Mouse (Mus musculus) forebrain, postnatal 0 days (tissue): ENCODE data around the gene Mtx3. TPM values are rescaled to one million over a fixed set of nuclear protein-coding genes. Genes with fewer than 3 reads are reported as not detected.

Experiments used
- ATAC-seq: fragments of 200-750 bp; cut with Nextera tagmentation; 2 replicates; pipeline ENCODE4 v1.8.0; 2017; ENCODE audit warnings: mild to moderate bottlenecking, moderate library complexity
- DNase-seq: peaks from one replicate; pipeline ENCODE4 v3.0.0-alpha.2; 2015
- H3K27ac ChIP-seq: fragments of 300-500 bp; sonication (generic); 2 replicates; pipeline ENCODE4 v1.5.1; 2014; ENCODE audit warnings: low read depth, mild to moderate bottlenecking, antibody characterized with exemption, low read length, moderate library complexity, mixed read lengths
- H3K27me3 ChIP-seq: fragments of 300-500 bp; sonication (generic); 2 replicates; pipeline ENCODE4 v1.6.1; 2014; ENCODE audit warnings: mild to moderate bottlenecking, low read length, mixed read lengths; ENCODE audit not compliant: insufficient read depth
- H3K36me3 ChIP-seq: fragments of 300-500 bp; sonication (generic); 2 replicates; pipeline ENCODE4 v1.6.1; 2014; ENCODE audit warnings: mild to moderate bottlenecking, moderate library complexity; ENCODE audit not compliant: insufficient read depth
- H3K4me1 ChIP-seq: fragments of 300-500 bp; sonication (generic); 2 replicates; pipeline ENCODE4 v1.6.1; 2014; ENCODE audit warnings: antibody characterized with exemption; ENCODE audit not compliant: insufficient read depth
- H3K4me2 ChIP-seq: fragments of 300-500 bp; sonication (generic); 2 replicates; pipeline ENCODE4 v1.6.1; 2014; ENCODE audit warnings: low read depth, mild to moderate bottlenecking, moderate library complexity
- H3K4me3 ChIP-seq: fragments of 300-500 bp; sonication (generic); 2 replicates; pipeline ENCODE4 v1.5.1; 2014; ENCODE audit warnings: low read depth, low read length, mixed read lengths
- H3K9ac ChIP-seq: fragments of 300-500 bp; sonication (generic); 2 replicates; pipeline ENCODE4 v1.6.1; 2014; ENCODE audit warnings: mild to moderate bottlenecking
- H3K9me3 ChIP-seq: fragments of 300-500 bp; sonication (generic); 2 replicates; pipeline ENCODE4 v1.6.1; 2016; ENCODE audit warnings: low read length
- CTCF ChIP-seq: sonication (generic); IDR thresholded peaks from 2 replicates; pipeline ENCODE4 v1.5.1; 2016; ENCODE audit warnings: antibody characterized with exemption, control low read depth, low read depth
- WGBS: fragments of 180-500 bp; shearing (Covaris S2); extraction: QIAGEN DNeasy Blood & Tissue Kit; methylation state at CpG from one replicate; pipeline ENCODE4 v1.1.7; 2014; 5-methylcytosine and 5-hydroxymethylcytosine counted together
- polyA plus RNA-seq: library from polyadenylated mRNA; unstranded; fragments of >200 nt; fragmentation: Nextera tagmentation; extraction: Ambion mirVana; gene quantifications from 2 replicates; pipeline ENCODE4 v1.2.1, GENCODE M21; 2015
- total RNA-seq: library from RNA; depleted of rRNA; stranded (reverse); fragments of >200 nt; gene quantifications from 2 replicates; pipeline ENCODE4 v1.2.3, GENCODE M21; 2014

Mtx3 gene
- total and polyA plus RNA-seq, 2 experiments from 2014 or later, result 2.5 to 23.8 TPM

- H3K27me3 ChIP-seq, result no peaks in the 10 kb centered on the region
- DNase-seq (no peak), ATAC-seq (no peak)
- H3K36me3 ChIP-seq, result no peaks in the 10 kb centered on the region
- H3K9me3 ChIP-seq, result no peaks in the 10 kb centered on the region
- no peak overlapping the region for H3K4me3 ChIP-seq
- no peak overlapping the region for H3K9ac ChIP-seq
- no peak overlapping the region for H3K4me2 ChIP-seq
- TF ChIP-seq CTCF, result no peak
- H3K4me1 ChIP-seq, result no peaks in the 10 kb centered on the region
- WGBS, result 83% methylated on average over 9 of the region's 9 CpGs
- no peak overlapping the region for H3K27ac ChIP-seq
These were observed 37.9 kb downstream of the Mtx3 start for GRCm38 (mm10) chr13:92882271-92882985.

DNA sequence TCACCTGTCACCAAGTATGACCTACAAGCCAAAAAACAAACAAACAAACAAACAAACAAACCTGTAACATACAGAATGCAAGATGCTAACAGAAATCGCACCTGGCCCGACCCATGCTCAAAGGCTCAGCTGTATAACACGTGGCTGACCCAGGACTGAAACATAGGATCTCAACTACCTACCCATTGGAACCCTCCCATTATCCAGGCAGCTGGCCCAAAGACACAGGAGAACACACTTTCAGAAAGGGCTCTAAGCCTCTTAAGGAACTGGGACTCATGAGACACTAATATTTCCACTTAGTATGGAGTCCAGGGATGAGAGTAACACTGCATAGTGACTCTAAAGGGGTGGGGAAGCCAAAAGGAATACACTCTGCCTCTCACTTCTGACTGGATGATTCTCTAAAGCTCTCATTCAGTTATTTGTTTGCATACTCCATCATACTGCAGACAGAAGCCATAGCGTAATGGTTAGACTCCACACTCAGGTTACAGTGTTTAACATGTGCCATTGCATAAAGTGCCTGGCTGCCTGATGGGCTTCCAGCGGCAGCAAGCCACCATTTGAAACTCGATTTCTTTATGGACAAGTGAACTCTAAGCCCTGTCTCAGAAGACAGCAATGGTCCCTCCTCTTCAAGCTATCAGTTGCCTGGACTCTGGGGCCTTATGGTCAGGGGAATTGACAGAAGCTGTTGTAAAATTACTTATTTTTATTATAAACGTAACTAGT is 38.6 kb downstream of the Mtx3 start:
- 86% methylated on average over 7 of the region's 7 CpGs for WGBS
- DNase-seq (no peak), ATAC-seq (no peak)
- Histone ChIP-seq H3K4me1 (no peaks in the 10 kb centered on the region), H3K4me3 (no peak overlapping the region), H3K4me2 (no peak overlapping the region), H3K36me3 (no peaks in the 10 kb centered on the region), H3K9ac (no peak overlapping the region), H3K9me3 (no peaks in the 10 kb centered on the region), H3K27ac (no peak overlapping the region), H3K27me3 (no peaks in the 10 kb centered on the region)
- TF ChIP-seq CTCF, result no peak

GRCm38 (mm10) chr13:92884206-92884605 is 39.6 kb downstream of the Mtx3 start:
- no peak overlapping the region for H3K4me2 ChIP-seq
- H3K36me3 ChIP-seq, result no peaks in the 10 kb centered on the region
- no peaks in the 10 kb centered on the region for H3K9me3 ChIP-seq
- ATAC-seq (no peak), DNase-seq (no peak)
- H3K9ac ChIP-seq, result no peak overlapping the region
- 94% methylated on average over 1 of the region's 1 CpGs for WGBS
- no peak overlapping the region for H3K4me3 ChIP-seq
- no peaks in the 10 kb centered on the region for H3K4me1 ChIP-seq
- TF ChIP-seq CTCF, result no peak
- H3K27ac ChIP-seq, result no peak overlapping the region
- no peaks in the 10 kb centered on the region for H3K27me3 ChIP-seq

GRCm38 (mm10) chr13:92884930-92885329 is 40.4 kb downstream of the Mtx3 start:
- H3K9me3 ChIP-seq, result no peaks in the 10 kb centered on the region
- no peak for ATAC-seq
- no peak overlapping the region for H3K4me2 ChIP-seq
- no peak for TF ChIP-seq CTCF
- DNase-seq, result no peak
- no peak overlapping the region for H3K27ac ChIP-seq
- no peak overlapping the region for H3K4me3 ChIP-seq
- H3K9ac ChIP-seq, result no peak overlapping the region
- WGBS, result 83% methylated on average over 1 of the region's 1 CpGs
- no peaks in the 10 kb centered on the region for H3K27me3 ChIP-seq
- H3K4me1 ChIP-seq, result no peaks in the 10 kb centered on the region
- no peaks in the 10 kb centered on the region for H3K36me3 ChIP-seq

- Histone ChIP-seq H3K4me1 (no peaks in the 10 kb centered on the region), H3K36me3 (no peaks in the 10 kb centered on the region), H3K27me3 (no peaks in the 10 kb centered on the region), H3K9me3 (no peaks in the 10 kb centered on the region), H3K4me2 (no peak overlapping the region), H3K27ac (no peak overlapping the region), H3K4me3 (no peak overlapping the region), H3K9ac (no peak overlapping the region)
- ATAC-seq, result no peak
- DNase-seq, result no peak
- WGBS, result 94% methylated on average over 6 of the region's 6 CpGs
- TF ChIP-seq CTCF, result no peak
These were observed 54.5 kb downstream of the Mtx3 start for GRCm38 (mm10) chr13:92899087-92899486.

GRCm38 (mm10) chr13:92903291-92903690 is 58.7 kb downstream of the Mtx3 start:
- Histone ChIP-seq H3K27ac (no peak overlapping the region), H3K9me3 (no peaks in the 10 kb centered on the region), H3K36me3 (no peaks in the 10 kb centered on the region), H3K4me3 (no peak overlapping the region), H3K9ac (no peak overlapping the region), H3K27me3 (no peaks in the 10 kb centered on the region), H3K4me2 (no peak overlapping the region), H3K4me1 (no peaks in the 10 kb centered on the region)
- 64% methylated on average over 4 of the region's 4 CpGs for WGBS
- no peak for TF ChIP-seq CTCF
- ATAC-seq (no peak), DNase-seq (no peak)

DNA sequence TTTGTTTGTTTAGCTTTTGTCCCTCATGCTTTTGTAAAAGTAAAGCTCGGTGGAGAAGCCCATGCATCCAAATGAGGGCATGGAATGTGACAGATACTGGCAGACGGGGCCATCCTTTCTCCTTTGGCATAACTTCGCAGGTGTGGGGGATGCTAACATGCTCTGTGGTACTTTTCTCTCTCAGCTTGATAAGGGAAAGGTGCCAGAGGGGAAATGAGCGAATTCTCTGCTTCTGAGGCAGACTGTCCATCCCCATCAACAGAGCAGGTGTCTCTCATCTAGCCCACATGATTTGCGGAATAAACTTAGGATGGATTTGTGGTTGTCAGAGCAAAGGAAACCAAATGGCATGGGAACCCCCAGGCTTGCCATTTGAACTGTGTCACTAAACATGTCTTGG is 61.4 kb downstream of the Mtx3 start:
- Histone ChIP-seq H3K27me3 (no peaks in the 10 kb centered on the region), H3K4me2 (no peak overlapping the region), H3K4me1 (no peaks in the 10 kb centered on the region), H3K27ac (no peak overlapping the region), H3K36me3 (no peaks in the 10 kb centered on the region), H3K4me3 (no peak overlapping the region), H3K9ac (no peak overlapping the region), H3K9me3 (no peaks in the 10 kb centered on the region)
- 78% methylated on average over 5 of the region's 5 CpGs for WGBS
- ATAC-seq, result no peak
- DNase-seq, result no peak
- no peak for TF ChIP-seq CTCF
